ENCODE assay signal across 8 mouse cellular contexts in genomic region chr5:111123050-111123746, GRCm38 (mm10).
DNase-seq lines count a peak whose midpoint lies in the region; ATAC-seq and TF ChIP-seq lines count a peak whose summit lies in the region.

No protein-coding gene starts in this region.

- no peak for TF ChIP-seq CTCF in midbrain, postnatal 0 days (IDR thresholded peaks at IDR 0.05)

- peak; percentile 30 for DNase-seq in hindbrain, embryonic 10.5 days (ENCODE audit: low spot score)
- DNase-seq in hindbrain, embryonic 11.5 days (ENCODE audit: low spot score) = no peak
- DNase-seq in WW6 (ENCODE audit: low read depth, low spot score) = peak; percentile 24
- peak; percentile 72 for DNase-seq in hindbrain, embryonic 14.5 days (ENCODE audit: low spot score)
- DNase-seq in midbrain, postnatal 0 days (ENCODE audit: low spot score) = peak; percentile 89
- DNase-seq in testis, postnatal 14 days (ENCODE audit: low spot score) = no peak

- no peak overlapping the region for H3K27ac ChIP-seq in hindbrain, embryonic 10.5 days
- no peak overlapping the region for H3K27ac ChIP-seq in hindbrain, embryonic 11.5 days (ENCODE audit: low read depth, low read length)
- peak overlapping the region; percentile 66; the same call in 1 of the 2 replicates for H3K27ac ChIP-seq in hindbrain, embryonic 14.5 days
- H3K27ac ChIP-seq in midbrain, postnatal 0 days (ENCODE audit: low read depth, low read length) = peak overlapping the region; percentile 64
- H3K27ac ChIP-seq in heart, embryonic 12.5 days (ENCODE audit: poor library complexity, severe bottlenecking) = no peak overlapping the region

- H3K4me2 ChIP-seq in hindbrain, embryonic 11.5 days (replicated peaks; ENCODE audit: low read depth, low read length) = no peak overlapping the region
- H3K4me2 ChIP-seq in hindbrain, embryonic 14.5 days (replicated peaks) = no peak overlapping the region
- H3K4me2 ChIP-seq in midbrain, postnatal 0 days (ENCODE audit: low read depth, low read length, poor library complexity, severe bottlenecking) = no peak overlapping the region
- no peak overlapping the region for H3K4me2 ChIP-seq in heart, embryonic 12.5 days

- no peak overlapping the region for H3K9ac ChIP-seq in hindbrain, embryonic 11.5 days (ENCODE audit: low read depth, low read length)
- H3K9ac ChIP-seq in hindbrain, embryonic 14.5 days = no peak overlapping the region
- no peak overlapping the region for H3K9ac ChIP-seq in midbrain, postnatal 0 days (replicated peaks; ENCODE audit: low read length, poor library complexity, severe bottlenecking)
- no peak overlapping the region for H3K9ac ChIP-seq in heart, embryonic 12.5 days

- no peaks in the 10 kb centered on the region; the same call in 1 of the 2 replicates for H3K27me3 ChIP-seq in hindbrain, embryonic 10.5 days (ENCODE audit: insufficient read depth, poor library complexity, severe bottlenecking)
- no peaks in the 10 kb centered on the region for H3K27me3 ChIP-seq in hindbrain, embryonic 11.5 days (ENCODE audit: control insufficient read depth, insufficient read depth, low read length)
- no peaks in the 10 kb centered on the region for H3K27me3 ChIP-seq in hindbrain, embryonic 14.5 days (ENCODE audit: control insufficient read depth, insufficient read depth, low read length)
- H3K27me3 ChIP-seq in midbrain, postnatal 0 days (ENCODE audit: insufficient read depth, low read length) = no peaks in the 10 kb centered on the region
- H3K27me3 ChIP-seq in heart, embryonic 12.5 days (replicated peaks) = peaks cover 23% of the 10 kb centered on the region

- no peak; the same call in 1 of the 2 replicates for ATAC-seq in hindbrain, embryonic 11.5 days (ENCODE audit: low FRiP score)
- ATAC-seq in hindbrain, embryonic 14.5 days (ENCODE audit: low FRiP score) = peak; percentile 61
- peak; percentile 65 for ATAC-seq in midbrain, postnatal 0 days (ENCODE audit: low FRiP score)
- ATAC-seq in heart, embryonic 12.5 days (ENCODE audit: insufficient number of reproducible peaks, low FRiP score) = no peak
- ATAC-seq in megakaryocyte-erythroid progenitor cell, adult 5-6 weeks (replicated peaks; ENCODE audit: low FRiP score, low TSS enrichment, poor library complexity, severe bottlenecking) = no peak

- 48% methylated on average over 12 of the region's 12 CpGs for WGBS in hindbrain, embryonic 10.5 days
- 45% methylated on average over 12 of the region's 12 CpGs for WGBS in hindbrain, embryonic 11.5 days
- 36% methylated on average over 12 of the region's 12 CpGs for WGBS in hindbrain, embryonic 14.5 days
- 30% methylated on average over 12 of the region's 12 CpGs for WGBS in midbrain, postnatal 0 days
- WGBS in heart, embryonic 12.5 days = 67% methylated on average over 12 of the region's 12 CpGs

- peaks cover 44% of the 10 kb centered on the region for H3K4me1 ChIP-seq in hindbrain, embryonic 10.5 days (replicated peaks)
- H3K4me1 ChIP-seq in hindbrain, embryonic 11.5 days (replicated peaks; ENCODE audit: control insufficient read depth, insufficient read depth, low read length) = peaks cover 7% of the 10 kb centered on the region; the same call in 1 of the 2 replicates
- H3K4me1 ChIP-seq in hindbrain, embryonic 14.5 days (replicated peaks; ENCODE audit: control insufficient read depth, insufficient read depth, low read length) = peaks cover 44% of the 10 kb centered on the region
- H3K4me1 ChIP-seq in midbrain, postnatal 0 days (ENCODE audit: insufficient read depth, low read length) = peaks cover 21% of the 10 kb centered on the region; the same call in 1 of the 2 replicates
- peaks cover 30% of the 10 kb centered on the region for H3K4me1 ChIP-seq in heart, embryonic 12.5 days (replicated peaks)

- no peaks in the 10 kb centered on the region for H3K9me3 ChIP-seq in hindbrain, embryonic 10.5 days
- no peaks in the 10 kb centered on the region for H3K9me3 ChIP-seq in hindbrain, embryonic 11.5 days (ENCODE audit: control insufficient read depth, low read length)
- no peaks in the 10 kb centered on the region for H3K9me3 ChIP-seq in hindbrain, embryonic 14.5 days (ENCODE audit: control insufficient read depth, low read length)
- H3K9me3 ChIP-seq in midbrain, postnatal 0 days (ENCODE audit: low read length) = no peaks in the 10 kb centered on the region
- no peaks in the 10 kb centered on the region; the same call in 1 of the 2 replicates for H3K9me3 ChIP-seq in heart, embryonic 12.5 days (replicated peaks)

- H3K4me3 ChIP-seq in hindbrain, embryonic 10.5 days = no peak overlapping the region
- no peak overlapping the region for H3K4me3 ChIP-seq in hindbrain, embryonic 11.5 days (ENCODE audit: low read depth, low read length)
- no peak overlapping the region for H3K4me3 ChIP-seq in hindbrain, embryonic 14.5 days (replicated peaks; ENCODE audit: low read length)
- no peak overlapping the region for H3K4me3 ChIP-seq in midbrain, postnatal 0 days (ENCODE audit: low read depth, low read length)
- no peak overlapping the region for H3K4me3 ChIP-seq in heart, embryonic 12.5 days

- H3K36me3 ChIP-seq in hindbrain, embryonic 10.5 days = no peaks in the 10 kb centered on the region
- H3K36me3 ChIP-seq in hindbrain, embryonic 11.5 days (ENCODE audit: control insufficient read depth, insufficient read depth, low read length) = no peaks in the 10 kb centered on the region
- H3K36me3 ChIP-seq in hindbrain, embryonic 14.5 days (replicated peaks; ENCODE audit: control insufficient read depth, insufficient read depth) = no peaks in the 10 kb centered on the region
- no peaks in the 10 kb centered on the region for H3K36me3 ChIP-seq in midbrain, postnatal 0 days (ENCODE audit: insufficient read depth, low read length)
- no peaks in the 10 kb centered on the region for H3K36me3 ChIP-seq in heart, embryonic 12.5 days

Comparison
In these comparisons a context has a peak if more than half of its experiments do, and no peak if none do; other contexts are left out.
1. DNase-seq: peak in hindbrain, embryonic 10.5 days (single experiment), WW6 (single experiment), hindbrain, embryonic 14.5 days (single experiment) and midbrain, postnatal 0 days (single experiment); none in hindbrain, embryonic 11.5 days (single experiment) and testis, postnatal 14 days (single experiment).
2. H3K27ac ChIP-seq: peak in hindbrain, embryonic 14.5 days (single experiment) and midbrain, postnatal 0 days (single experiment); none in hindbrain, embryonic 10.5 days (single experiment), hindbrain, embryonic 11.5 days (single experiment) and heart, embryonic 12.5 days (single experiment).
3. ATAC-seq: peak in hindbrain, embryonic 14.5 days (single experiment) and midbrain, postnatal 0 days (single experiment); none in hindbrain, embryonic 11.5 days (single experiment), heart, embryonic 12.5 days (single experiment) and megakaryocyte-erythroid progenitor cell, adult 5-6 weeks (single experiment).